Mouse (Mus musculus): ENCODE measurements around the gene Cd7.

DNA sequence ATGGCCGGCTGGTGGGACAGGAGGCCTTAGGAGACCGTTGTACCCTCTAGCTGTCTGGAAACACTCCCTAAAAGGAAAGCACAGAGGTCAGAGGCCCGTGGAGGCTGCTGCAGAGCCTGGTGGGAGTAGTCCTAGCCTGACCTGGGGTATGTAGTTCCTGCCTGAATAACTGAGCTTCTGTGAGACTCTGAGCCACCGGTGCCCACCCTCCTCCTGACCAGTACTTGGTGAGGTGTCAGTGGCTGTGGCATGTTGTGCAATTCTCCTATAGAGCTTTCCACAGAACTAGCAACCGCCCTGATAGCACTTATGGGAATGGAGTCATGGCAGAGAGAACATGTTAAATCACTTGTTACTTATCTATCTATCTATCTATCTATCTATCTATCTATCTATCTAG, 36.4 kb upstream of the Cd7 start:
- TF ChIP-seq CTCF (IDR thresholded peaks at IDR 0.05; ENCODE audit: borderline replicate concordance, extremely low read depth, insufficient read depth, insufficient read length): no peak
- no peak for TF ChIP-seq POLR2A (IDR thresholded peaks at IDR 0.05; ENCODE audit: borderline replicate concordance, extremely low read depth, insufficient read depth, insufficient read length, poor library complexity, severe bottlenecking)
